Mouse (Mus musculus) intestine, embryonic 16.5 days (tissue): ENCODE data around the gene Ets1. TPM values are rescaled to one million over a fixed set of nuclear protein-coding genes. Genes with fewer than 3 reads are reported as not detected.

ENCODE experiments used
- ATAC-seq: fragments of 200-750 bp; cut with Nextera tagmentation; 2 replicates; pipeline ENCODE4 v1.8.0; 2017; ENCODE audit warnings: moderate TSS enrichment, moderate library complexity
- H3K27ac ChIP-seq: fragments of 300-500 bp; sonication (generic); 2 replicates; pipeline ENCODE4 v1.5.1; 2014; ENCODE audit warnings: mild to moderate bottlenecking, low read length
- H3K27me3 ChIP-seq: fragments of 300-500 bp; sonication (generic); replicated peaks from 2 replicates; pipeline ENCODE4 v1.6.1; 2014; ENCODE audit warnings: low read length, control low read depth, mixed read lengths; ENCODE audit not compliant: control insufficient read depth, insufficient read depth
- H3K36me3 ChIP-seq: fragments of 300-500 bp; sonication (generic); 2 replicates; pipeline ENCODE4 v1.6.1; 2014; ENCODE audit warnings: low read length, control low read depth; ENCODE audit not compliant: control insufficient read depth, insufficient read depth
- H3K4me1 ChIP-seq: fragments of 300-500 bp; sonication (generic); 2 replicates; pipeline ENCODE4 v1.6.1; 2014; ENCODE audit warnings: low read length, control low read depth, mixed read lengths; ENCODE audit not compliant: control insufficient read depth, insufficient read depth
- H3K4me2 ChIP-seq: fragments of 300-500 bp; sonication (generic); 2 replicates; pipeline ENCODE4 v1.6.1; 2014; ENCODE audit warnings: low read depth, low read length, control low read depth
- H3K4me3 ChIP-seq: fragments of 300-500 bp; sonication (generic); 2 replicates; pipeline ENCODE4 v1.5.1; 2014; ENCODE audit warnings: mild to moderate bottlenecking, low read length
- H3K9ac ChIP-seq: fragments of 300-500 bp; sonication (generic); 2 replicates; pipeline ENCODE4 v1.6.1; 2014; ENCODE audit warnings: low read depth, low read length
- H3K9me3 ChIP-seq: fragments of 300-500 bp; sonication (generic); 2 replicates; pipeline ENCODE4 v1.6.1; 2016; ENCODE audit warnings: low read length, control low read depth; ENCODE audit not compliant: control insufficient read depth
- WGBS: fragments of 180-500 bp; shearing (Covaris S2); extraction: QIAGEN DNeasy Blood & Tissue Kit; methylation state at CpG from one replicate; pipeline ENCODE4 v1.1.7; 2014; 5-methylcytosine and 5-hydroxymethylcytosine counted together
- polyA plus RNA-seq: library from polyadenylated mRNA; unstranded; fragments of >200 nt; fragmentation: Nextera tagmentation; extraction: Ambion mirVana; gene quantifications from 2 replicates; pipeline ENCODE4 v1.2.1, GENCODE M21; 2015

Ets1 gene
- polyA plus RNA-seq, 1 experiment from 2014 or later: 33.0 TPM

GRCm38 (mm10) chr9:32685793-32686558 lies 50.0 kb downstream of the Ets1 start:
- H3K9me3 ChIP-seq: no peaks in the 10 kb centered on the region
- no peak overlapping the region for H3K4me2 ChIP-seq
- H3K27ac ChIP-seq: no peak overlapping the region
- WGBS: 47% methylated on average over 8 of the region's 8 CpGs
- no peak overlapping the region for H3K4me3 ChIP-seq
- peak; percentile 33; the same call in 1 of the 2 replicates for ATAC-seq
- no peaks in the 10 kb centered on the region for H3K27me3 ChIP-seq
- no peaks in the 10 kb centered on the region for H3K36me3 ChIP-seq
- H3K4me1 ChIP-seq: no peaks in the 10 kb centered on the region
- H3K9ac ChIP-seq: no peak overlapping the region

- H3K36me3 ChIP-seq: no peaks in the 10 kb centered on the region
- ATAC-seq: no peak
These were observed 52.3 kb downstream of the Ets1 start for GRCm38 (mm10) chr9:32688351-32688750.

GRCm38 (mm10) chr9:32691151-32691925 lies 55.3 kb downstream of the Ets1 start:
- 75% methylated on average over 12 of the region's 12 CpGs for WGBS
- no peak overlapping the region for H3K9ac ChIP-seq

More at GRCm38 (mm10) chr9:32688351-32688750, 52.3 kb downstream of the Ets1 start:
- Histone ChIP-seq H3K9me3 (no peaks in the 10 kb centered on the region), H3K4me1 (no peaks in the 10 kb centered on the region), H3K4me2 (no peak overlapping the region), H3K9ac (no peak overlapping the region), H3K27ac (no peak overlapping the region), H3K27me3 (no peaks in the 10 kb centered on the region), H3K4me3 (no peak overlapping the region)
- 75% methylated on average over 2 of the region's 2 CpGs for WGBS

GRCm38 (mm10) chr9:32692944-32693343 lies 56.9 kb downstream of the Ets1 start:
- H3K36me3 ChIP-seq: no peaks in the 10 kb centered on the region
- H3K9ac ChIP-seq: no peak overlapping the region
- no peak overlapping the region for H3K4me2 ChIP-seq
- H3K4me3 ChIP-seq: no peak overlapping the region
- H3K27ac ChIP-seq: no peak overlapping the region
- H3K27me3 ChIP-seq: no peaks in the 10 kb centered on the region
- WGBS: 86% methylated on average over 2 of the region's 2 CpGs
- peaks cover 5% of the 10 kb centered on the region; the same call in 1 of the 2 replicates for H3K4me1 ChIP-seq
- H3K9me3 ChIP-seq: no peaks in the 10 kb centered on the region
- ATAC-seq: no peak

More at GRCm38 (mm10) chr9:32691151-32691925, 55.3 kb downstream of the Ets1 start:
- H3K4me2 ChIP-seq: no peak overlapping the region
- ATAC-seq: no peak
- no peaks in the 10 kb centered on the region for H3K9me3 ChIP-seq
- H3K4me1 ChIP-seq: peaks cover 5% of the 10 kb centered on the region; the same call in 1 of the 2 replicates
- H3K36me3 ChIP-seq: no peaks in the 10 kb centered on the region
- H3K27me3 ChIP-seq: no peaks in the 10 kb centered on the region
- H3K4me3 ChIP-seq: no peak overlapping the region
- no peak overlapping the region for H3K27ac ChIP-seq

GRCm38 (mm10) chr9:32693411-32693810 lies 57.4 kb downstream of the Ets1 start:
- no peak for ATAC-seq
- H3K9me3 ChIP-seq: no peaks in the 10 kb centered on the region
- H3K9ac ChIP-seq: no peak overlapping the region
- H3K4me2 ChIP-seq: no peak overlapping the region
- H3K4me1 ChIP-seq: peaks cover 5% of the 10 kb centered on the region; the same call in 1 of the 2 replicates
- H3K36me3 ChIP-seq: no peaks in the 10 kb centered on the region
- H3K27ac ChIP-seq: no peak overlapping the region
- H3K4me3 ChIP-seq: no peak overlapping the region
- 74% methylated on average over 3 of the region's 3 CpGs for WGBS
- H3K27me3 ChIP-seq: no peaks in the 10 kb centered on the region

GRCm38 (mm10) chr9:32694111-32694824 lies 58.2 kb downstream of the Ets1 start:
- 61% methylated on average over 12 of the region's 12 CpGs for WGBS
- Histone ChIP-seq H3K9me3 (no peaks in the 10 kb centered on the region), H3K27me3 (no peaks in the 10 kb centered on the region), H3K36me3 (no peaks in the 10 kb centered on the region), H3K4me1 (peaks cover 9% of the 10 kb centered on the region; the same call in 1 of the 2 replicates), H3K4me2 (no peak overlapping the region), H3K4me3 (no peak overlapping the region), H3K9ac (no peak overlapping the region), H3K27ac (no peak overlapping the region)
- ATAC-seq: no peak

- H3K9ac ChIP-seq: peak overlapping the region; percentile 71
- peak overlapping the region; percentile 58 for H3K4me3 ChIP-seq
- ATAC-seq: no peak
- H3K9me3 ChIP-seq: no peaks in the 10 kb centered on the region
- no peak overlapping the region for H3K27ac ChIP-seq
- peaks cover 14% of the 10 kb centered on the region; the same call in 1 of the 2 replicates for H3K4me1 ChIP-seq
- no peaks in the 10 kb centered on the region for H3K36me3 ChIP-seq
- 42% methylated on average over 4 of the region's 4 CpGs for WGBS
- peak overlapping the region; percentile 94 for H3K4me2 ChIP-seq
- no peaks in the 10 kb centered on the region for H3K27me3 ChIP-seq
These were observed 59.0 kb downstream of the Ets1 start for GRCm38 (mm10) chr9:32694916-32695490.

- peak; percentile 99 for ATAC-seq
- H3K9me3 ChIP-seq: no peaks in the 10 kb centered on the region
- H3K4me1 ChIP-seq: peaks cover 18% of the 10 kb centered on the region
- H3K27me3 ChIP-seq: no peaks in the 10 kb centered on the region
- 0% methylated on average over 66 of the region's 67 CpGs for WGBS
- H3K36me3 ChIP-seq: no peaks in the 10 kb centered on the region
- peak overlapping the region; percentile 71 for H3K9ac ChIP-seq
- H3K4me3 ChIP-seq: peak overlapping the region; percentile 58
- H3K4me2 ChIP-seq: peak overlapping the region; percentile 94
- H3K27ac ChIP-seq: peak overlapping the region; percentile 78
These were observed 59.6 kb downstream of the Ets1 start for GRCm38 (mm10) chr9:32695492-32696190.
